Mouse (Mus musculus) urinary bladder, adult 2 months (tissue): ENCODE results near the gene Mrps31. TPM values are rescaled to one million over a fixed set of nuclear protein-coding genes. Genes with fewer than 3 reads are reported as not detected.
A peak's percentile ranks its signal among the peaks of the same experiment; 100 is the strongest.

ENCODE experiments used
- DNase-seq: peaks from one replicate; pipeline ENCODE4 v3.0.0; 2022; ENCODE audit warnings: low spot score
- polyA plus RNA-seq: library from polyadenylated mRNA; depleted of rRNA; stranded (reverse); fragments of >200 nt; gene quantifications from 2 replicates; pipeline ENCODE4 v1.2.3, GENCODE M21; 2012; rRNA removed

Mrps31 gene
- polyA plus RNA-seq: 19.9 and 22.7 TPM in 2 replicates

DNA sequence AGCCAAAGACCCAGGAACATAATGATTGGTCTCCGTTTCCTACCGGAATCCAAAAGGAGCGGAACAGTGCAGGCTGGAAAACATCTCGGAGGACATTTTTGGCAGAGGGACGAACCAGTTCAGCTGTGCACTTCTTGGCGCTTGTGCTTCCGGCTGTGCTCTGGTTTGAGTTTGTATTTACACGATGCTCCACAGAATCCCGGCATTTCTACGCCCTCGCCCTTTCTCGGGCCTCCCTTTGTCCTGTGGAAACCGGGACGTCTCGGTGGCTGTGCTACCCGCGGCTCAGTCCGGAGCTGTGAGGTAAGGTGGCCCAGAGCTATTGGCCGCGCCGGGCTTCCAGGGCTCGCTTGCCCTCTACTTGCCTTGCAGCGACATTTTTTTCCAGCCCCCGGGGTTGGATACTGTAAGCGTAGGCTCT, at the start of gene Mrps31:
Mrps31 (plus strand) TSS at position 80 of the 421 bp plus-strand sequence.
- peak; percentile 62 for DNase-seq

DNA sequence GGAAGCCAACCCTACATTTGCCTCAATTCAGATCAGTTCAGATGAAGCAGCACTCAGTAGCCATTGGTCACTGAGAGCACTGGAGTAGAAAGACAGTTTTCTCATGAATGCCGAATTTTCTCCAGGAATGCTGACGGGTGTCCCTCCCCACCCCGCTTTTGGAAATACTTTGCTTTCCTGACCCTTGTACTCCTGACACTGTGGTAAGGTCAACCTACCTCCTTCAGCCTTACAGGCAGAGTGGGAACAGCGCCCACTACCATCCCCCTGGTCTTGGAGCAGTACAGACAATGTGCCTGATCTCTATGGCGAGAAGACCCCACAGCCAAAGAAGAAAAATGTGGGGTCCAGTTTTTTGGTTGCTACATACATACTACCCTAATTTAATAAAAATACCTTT, 34.9 kb upstream of the Mrps31 start:
- no peak for DNase-seq

DNA sequence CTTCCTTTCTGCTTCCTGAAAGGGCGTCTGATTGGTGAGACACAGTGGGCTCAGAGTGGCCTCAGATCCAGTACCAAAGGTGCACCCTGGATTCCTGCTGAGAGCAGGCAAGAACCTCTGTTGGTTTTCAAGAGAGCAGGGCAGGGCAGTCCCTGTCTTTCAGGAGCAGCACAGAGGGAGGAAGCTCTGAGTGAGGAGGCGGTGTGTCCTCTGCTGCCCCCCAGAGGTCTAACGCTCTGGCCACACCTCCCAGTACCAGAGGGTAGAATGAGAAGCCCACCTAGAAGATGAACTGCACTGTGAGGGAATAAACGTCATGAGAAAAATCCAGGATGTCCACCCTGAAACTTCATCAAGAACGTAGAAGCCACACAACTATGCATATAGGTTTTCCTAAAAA, 34.3 kb upstream of the Mrps31 start:
- DNase-seq: no peak

DNA sequence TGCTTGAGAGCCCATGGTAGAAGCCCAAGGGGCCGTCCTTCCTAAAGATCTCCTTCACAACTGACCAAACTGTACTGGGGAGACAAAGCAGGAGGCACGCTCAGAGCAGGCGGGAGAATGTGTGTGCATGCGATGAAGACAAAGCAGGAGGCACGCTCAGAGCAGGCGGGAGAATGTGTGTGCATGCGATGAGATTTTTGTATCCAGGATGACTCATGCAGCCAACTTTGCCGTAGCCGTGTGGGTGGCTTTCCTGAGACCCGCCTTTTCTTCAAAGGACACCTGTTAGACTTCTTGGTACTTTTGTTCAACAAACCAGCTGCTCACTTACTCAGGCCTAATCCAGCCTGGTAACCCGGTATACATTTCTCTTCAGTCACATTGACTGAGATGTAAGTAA, 30.2 kb upstream of the Mrps31 start:
- no peak for DNase-seq

DNA sequence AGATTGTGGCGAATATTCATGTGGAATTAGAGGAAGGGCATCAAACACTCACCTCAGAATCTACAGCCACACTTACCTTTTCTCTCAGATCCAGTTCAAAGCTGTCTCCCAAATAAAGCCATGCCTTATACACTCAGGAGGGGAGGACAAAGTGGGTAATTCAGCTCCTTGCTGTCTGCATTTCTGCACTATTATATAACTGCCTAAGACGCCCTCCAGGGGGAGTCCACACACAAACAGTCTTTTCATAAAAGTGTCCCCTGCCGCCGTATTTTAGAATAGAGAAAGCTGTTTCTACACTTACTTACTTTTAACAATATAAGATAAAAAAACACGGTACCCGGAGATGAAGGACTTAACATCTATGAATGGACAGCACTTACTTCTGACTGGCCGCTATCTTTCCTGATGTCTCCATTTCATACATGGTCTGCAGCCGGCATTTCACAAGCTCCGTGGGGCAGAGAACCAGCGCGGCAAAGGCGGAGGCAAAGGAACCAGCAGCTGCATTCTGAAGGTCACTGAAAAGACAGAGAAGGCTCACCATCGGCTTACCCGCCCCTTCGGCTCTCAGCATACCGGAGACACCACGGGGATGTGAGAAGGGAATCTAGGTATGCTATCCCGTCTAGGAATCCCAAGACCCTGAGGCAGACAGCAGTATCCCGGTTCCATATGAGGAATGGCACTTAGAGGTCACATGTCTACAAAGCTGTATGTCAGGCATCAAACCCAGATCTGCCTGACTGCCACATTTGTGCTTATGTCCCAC, 28.2 kb upstream of the Mrps31 start:
- no peak for DNase-seq

DNA sequence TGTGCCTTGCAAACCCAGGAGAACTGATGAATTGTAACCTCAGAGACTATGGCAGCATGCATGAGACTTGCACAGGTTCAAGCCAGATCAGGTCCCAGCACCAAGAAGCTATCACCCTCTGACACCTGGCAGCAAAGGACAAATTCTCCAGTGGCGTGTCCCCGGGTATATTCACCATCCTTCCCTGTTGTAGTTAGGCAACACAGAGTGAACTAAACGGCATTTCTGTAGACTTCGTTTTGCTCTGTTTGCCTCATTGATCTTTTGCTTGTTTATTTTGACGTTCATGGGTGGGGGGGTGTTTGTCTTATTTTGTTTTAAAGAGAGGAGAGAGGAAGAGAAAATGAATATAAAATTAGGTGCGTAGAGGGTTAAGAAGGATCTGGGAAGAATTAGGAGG, 26.0 kb upstream of the Mrps31 start:
- DNase-seq: no peak

DNA sequence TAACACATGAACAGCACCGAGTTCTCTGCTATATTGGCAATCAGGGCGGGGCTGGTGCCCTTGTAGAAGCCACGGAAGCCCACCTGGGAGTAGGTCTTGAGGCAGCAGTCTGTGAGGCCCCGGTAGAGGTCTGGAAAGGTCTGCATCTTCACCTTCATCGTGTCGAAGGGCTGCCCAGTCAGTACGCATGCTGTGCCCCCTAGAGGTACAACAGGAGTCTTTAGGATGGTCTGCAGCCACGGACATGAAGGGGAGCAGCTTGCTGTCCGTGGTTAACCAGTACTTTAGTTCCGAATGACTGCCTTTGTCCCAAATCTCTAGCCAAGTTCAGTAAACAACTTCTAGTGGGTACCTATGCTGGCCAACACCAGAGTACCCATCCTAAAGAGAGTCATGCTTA, 21.3 kb upstream of the Mrps31 start:
- no peak for DNase-seq

DNA sequence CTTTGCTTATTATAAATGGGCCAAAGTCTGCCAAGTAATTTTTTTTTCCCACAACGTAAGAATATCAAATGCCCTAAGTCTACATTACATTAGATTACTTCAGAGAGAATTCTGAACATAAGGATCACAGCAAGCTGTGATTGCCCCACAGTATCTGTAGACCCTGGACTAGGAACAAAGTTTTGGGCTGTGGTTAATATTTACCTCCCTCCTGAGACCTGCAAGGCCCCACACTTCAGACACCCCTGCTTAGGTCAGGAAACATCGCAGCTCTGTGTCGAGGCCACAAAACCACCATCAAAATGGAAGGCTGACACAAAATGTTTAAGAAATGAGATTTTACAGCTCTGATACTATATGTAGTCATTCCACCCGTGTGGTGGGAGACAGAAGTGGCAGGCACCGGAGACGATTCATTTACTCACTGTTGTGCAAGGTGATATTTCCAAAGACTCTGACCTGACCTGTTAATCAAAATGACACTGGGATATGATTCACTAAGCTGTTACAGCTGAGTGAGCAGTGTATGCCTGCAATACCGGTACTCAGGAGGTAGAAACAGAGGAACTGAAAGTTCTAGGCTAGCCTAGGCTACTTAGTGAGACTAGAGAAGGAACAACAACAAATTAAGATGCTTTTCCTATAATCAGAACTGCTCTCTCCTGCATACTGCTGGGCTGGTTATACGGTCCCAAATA, 20.2 kb upstream of the Mrps31 start:
- DNase-seq: no peak

DNA sequence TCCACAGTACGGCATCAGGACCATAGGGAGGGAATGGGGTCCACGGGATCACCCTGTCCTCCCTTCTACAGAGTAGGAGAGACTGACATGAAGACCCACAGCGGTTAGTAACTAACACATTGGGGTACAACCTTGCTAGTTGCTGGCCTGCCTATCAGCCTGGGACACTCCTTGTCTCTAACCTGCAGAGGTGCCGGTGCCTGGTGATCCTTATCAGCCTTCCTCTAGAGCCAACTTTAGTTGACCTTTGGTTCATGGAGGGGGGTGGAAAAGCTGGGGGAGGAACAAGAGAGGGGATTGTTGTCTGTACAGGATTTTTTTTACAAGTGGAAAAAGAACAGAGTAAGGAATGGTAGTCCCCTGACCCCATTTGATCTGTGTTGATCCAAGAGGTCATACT, 16.7 kb upstream of the Mrps31 start:
- no peak for DNase-seq

DNA sequence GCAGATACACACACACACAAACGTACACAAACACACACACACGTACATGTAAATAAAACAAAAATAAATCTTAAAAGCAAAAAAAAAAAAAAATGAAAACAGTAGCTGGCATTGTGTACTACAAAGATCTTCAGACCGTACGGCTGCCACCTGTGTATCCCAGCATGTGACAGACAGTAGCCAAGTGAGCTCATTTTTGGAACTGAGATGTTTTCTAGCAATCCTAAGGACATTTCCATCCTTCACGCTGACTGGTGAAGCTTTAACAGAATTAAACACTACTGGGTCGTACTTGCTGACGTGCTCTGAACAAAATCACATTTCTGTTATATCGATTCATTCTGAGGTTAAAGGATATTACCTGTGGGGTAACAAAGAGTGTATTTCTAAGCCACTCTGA, 15.9 kb upstream of the Mrps31 start:
- DNase-seq: no peak

DNA sequence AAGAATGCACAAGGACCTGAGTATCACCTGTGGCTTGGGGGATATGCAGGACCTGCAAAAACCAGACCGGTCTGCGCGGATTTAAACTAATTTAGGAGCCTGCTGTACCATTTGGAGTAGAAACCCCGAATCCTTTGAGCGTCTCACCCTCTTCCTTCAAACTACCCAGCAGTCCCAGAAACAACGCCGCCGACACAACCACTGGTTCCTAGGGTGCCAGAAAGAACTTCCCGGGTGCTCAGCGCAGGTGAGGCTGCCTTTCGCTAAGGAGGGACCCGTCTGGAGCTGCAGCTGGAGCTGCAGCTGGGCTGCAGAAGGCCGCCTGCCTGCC, 13.4 kb upstream of the Mrps31 start:
- DNase-seq: no peak

DNA sequence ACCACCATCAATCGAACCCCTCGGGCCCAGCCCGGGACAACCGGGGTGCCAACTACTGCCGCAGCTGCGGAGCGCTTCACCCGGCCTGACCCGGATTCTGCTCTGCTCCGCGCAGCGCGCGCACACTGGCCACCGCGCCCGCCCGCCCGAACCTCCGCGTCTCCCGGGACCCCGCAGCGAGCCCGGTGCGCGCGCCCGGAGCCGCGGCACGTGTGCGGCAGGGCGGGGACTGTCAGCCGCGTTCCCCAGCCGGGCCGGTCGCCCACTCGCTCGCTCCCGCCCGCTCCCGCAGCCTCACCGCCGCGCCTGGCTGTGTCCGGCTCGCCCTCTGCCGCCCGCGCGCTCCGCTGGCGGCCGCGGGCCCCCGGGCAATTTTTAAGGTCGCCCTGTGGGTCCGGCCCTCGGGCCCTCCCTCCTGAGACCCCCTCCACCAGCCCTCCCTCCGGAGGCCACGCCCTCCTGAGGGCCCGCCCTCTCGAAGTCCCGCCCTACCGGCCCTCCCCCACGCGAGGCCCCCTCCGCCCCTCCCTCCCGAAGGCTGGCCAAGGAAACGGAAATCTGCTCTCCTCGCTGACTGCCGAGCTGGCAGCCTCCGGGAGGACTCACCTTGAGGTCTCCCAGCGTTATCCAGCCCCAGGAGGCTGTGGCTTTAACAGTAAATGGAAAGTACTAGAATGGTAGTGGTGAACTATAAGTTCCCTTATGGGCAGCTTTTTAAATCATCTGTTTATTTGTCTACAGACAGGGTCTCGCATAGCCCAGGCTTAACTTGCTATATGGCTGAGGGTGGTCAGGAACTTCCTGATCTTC, 12.8 kb upstream of the Mrps31 start, which contains the start of gene Slc25a15:
Slc25a15 (minus strand) TSS at position 456 of the 810 bp plus-strand sequence.
- DNase-seq: peak; percentile 93

DNA sequence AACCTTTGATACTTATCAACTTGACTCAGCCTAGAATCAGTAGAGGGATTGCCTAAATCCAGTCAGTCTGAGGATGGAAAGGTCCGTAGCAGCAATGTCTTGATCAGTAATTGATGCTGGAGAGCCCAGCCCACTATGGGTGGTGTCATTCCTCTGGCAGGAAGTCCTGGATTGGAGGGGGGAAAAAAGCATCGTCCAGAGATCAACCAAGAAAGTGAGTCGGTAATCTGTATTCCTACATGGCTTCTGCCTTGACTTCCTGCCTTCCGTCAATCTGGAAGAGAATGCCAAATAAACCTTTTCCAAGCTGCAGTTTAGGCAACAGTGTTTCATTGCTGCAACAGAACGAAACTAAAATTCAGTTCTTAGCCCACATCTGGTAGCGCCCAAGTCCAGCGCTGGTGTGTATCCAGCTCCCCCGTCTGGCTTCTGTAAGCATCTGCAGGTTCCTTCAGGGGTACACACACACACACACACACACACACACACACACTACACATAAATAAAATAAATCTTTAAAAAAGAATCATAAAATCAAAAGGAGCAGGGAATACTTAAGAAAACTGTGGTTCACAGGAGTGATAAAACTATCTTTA, 11.8 kb upstream of the Mrps31 start:
- no peak for DNase-seq

DNA sequence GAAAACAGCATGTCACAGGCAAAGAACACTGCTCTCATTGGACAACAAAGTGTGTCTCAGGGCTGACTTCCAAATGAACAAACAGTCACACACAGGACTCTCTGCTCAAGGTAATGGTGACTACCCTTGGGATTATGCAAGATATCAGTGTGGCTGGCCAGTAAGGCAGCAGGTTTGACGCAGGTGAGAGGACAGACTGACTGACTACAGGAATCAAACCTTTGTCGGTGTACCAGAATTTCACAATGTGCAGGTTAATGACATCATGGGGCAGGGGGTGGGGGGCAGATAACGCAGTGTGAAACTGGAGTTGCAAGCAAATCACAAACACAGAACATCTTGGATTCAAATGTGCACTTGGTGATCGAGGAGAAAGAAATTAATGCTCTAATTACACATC, 10.6 kb upstream of the Mrps31 start:
- DNase-seq: no peak

DNA sequence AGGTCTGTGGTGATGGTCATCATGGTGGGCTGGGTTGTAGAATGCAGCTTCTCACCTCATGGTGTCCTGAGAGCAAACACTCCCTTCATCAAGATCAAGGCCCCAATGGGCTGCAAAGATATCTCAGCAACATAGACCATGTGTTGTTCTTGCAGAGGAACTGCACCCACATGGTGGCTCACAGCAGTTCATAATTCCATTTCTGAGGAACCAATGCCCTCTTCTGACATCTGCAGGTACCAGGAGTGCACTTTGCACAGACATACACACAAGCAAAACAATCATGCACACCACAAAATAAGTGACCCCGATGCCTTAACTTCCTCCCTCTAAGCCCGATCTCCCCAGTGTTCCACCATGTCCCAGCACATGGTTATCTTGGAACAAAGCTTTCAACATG, 7.9 kb upstream of the Mrps31 start:
- no peak for DNase-seq

DNA sequence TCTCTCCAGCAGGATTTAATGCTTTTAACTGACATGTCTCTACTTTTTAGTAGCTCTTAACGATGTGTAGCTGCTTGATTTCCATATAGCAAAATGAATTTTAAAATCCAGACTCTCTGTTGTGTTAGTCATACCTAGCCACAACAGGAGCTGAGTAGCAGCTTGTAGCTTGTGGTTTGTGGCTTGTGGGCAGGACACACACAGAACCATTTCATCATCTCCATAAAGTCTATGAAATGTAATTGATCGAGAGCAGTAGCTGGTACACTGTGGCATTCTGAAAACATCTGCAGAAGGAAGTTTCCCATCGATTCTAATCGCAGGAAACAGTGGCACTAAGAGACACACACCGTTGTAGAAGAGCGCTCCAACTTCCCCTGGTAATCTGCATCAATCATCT, 5.4 kb upstream of the Mrps31 start:
- DNase-seq: no peak

DNA sequence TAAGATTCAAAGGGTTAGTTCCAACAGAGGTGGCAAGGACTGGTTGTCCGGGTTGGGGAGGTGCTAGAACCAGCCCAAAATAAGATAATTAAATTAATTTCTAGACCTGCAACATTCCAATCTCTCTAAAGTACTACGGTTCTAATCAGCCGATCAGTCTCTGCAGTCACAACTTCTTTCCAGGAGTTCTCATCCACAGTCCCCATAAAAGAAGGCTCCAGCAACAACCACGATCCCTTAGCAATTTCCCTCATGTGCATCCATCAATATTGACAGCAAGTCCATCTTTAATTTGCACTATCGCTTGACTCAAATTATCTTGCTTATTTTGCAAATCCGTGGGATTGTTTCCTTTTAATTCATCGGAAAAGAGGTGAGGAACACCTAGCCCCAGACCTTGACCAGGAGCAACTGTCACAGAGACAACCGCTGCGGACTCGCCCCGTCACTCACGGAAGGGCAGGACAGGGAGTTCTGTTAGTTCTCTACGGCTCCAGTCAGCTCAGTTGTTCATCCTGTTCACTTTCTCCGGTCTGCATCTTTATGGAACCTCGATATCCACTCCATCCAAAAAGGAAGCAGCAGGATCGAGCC, 376 bp upstream of the Mrps31 start:
- no peak for DNase-seq

DNA sequence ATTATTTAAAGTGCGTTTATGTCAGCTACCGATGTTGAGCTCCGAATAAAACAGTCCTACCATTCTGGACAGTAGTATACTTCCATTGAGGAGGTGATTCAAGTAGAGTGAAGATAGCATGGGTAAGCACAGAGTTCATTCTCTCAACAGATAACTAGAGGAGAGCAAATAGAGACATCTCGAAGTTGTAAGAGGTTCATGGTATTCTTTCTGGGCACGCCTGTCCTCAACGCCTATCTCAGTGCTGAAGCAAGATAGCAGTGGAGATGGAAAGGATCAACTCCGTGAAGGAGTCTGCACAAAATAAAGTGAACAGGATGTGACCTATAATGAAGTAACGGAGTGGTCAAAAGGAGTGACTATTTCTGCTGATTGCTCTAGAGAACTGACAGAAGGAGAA, 810 bp downstream of the Mrps31 start:
- no peak for DNase-seq
